Mouse (Mus musculus) embryonic fibroblast, embryonic 13.5 days (primary cell): ENCODE measurements around the gene Dirc2.

ENCODE experiments used
- CTCF ChIP-seq: IDR thresholded peaks from 2 replicates; pipeline ENCODE4 v1.5.1; 2011; ENCODE audit warnings: mild to moderate bottlenecking, control low read depth, low read length, moderate library complexity, borderline replicate concordance; ENCODE audit not compliant: insufficient read depth
- POLR2A ChIP-seq: IDR thresholded peaks from 2 replicates; pipeline ENCODE4 v1.6.1; 2011; ENCODE audit warnings: low read depth, mild to moderate bottlenecking, control low read depth, low read length, moderate library complexity

DNA sequence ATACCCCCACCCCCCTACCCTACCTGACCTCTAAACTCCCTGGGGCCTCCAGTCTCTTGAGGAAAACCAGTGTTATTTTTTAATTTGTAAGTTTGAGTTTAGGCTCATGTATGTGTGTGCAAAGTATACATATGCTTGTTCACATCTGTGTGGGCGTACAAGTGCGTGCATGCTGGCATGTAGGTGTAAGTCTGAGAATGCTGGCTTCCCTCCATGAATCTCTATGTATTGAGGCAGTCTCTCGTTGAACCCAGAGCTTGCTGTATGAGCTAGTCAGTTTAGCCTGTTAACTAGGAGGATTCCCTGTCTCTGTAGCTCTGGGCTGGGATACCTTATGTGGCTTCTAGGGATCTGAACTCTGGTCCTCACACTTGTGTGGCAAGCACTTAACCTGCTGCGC lies 8.6 kb upstream of the Dirc2 start:
- TF ChIP-seq POLR2A (no peak), CTCF (no peak)
